Mouse (Mus musculus) heart, adult 11 months (tissue): Measurements from ENCODE around the gene Tmbim4.

Experiments
- DNase-seq: peaks from one replicate; pipeline ENCODE4 v3.0.0; 2022

Gene Tmbim4

DNA sequence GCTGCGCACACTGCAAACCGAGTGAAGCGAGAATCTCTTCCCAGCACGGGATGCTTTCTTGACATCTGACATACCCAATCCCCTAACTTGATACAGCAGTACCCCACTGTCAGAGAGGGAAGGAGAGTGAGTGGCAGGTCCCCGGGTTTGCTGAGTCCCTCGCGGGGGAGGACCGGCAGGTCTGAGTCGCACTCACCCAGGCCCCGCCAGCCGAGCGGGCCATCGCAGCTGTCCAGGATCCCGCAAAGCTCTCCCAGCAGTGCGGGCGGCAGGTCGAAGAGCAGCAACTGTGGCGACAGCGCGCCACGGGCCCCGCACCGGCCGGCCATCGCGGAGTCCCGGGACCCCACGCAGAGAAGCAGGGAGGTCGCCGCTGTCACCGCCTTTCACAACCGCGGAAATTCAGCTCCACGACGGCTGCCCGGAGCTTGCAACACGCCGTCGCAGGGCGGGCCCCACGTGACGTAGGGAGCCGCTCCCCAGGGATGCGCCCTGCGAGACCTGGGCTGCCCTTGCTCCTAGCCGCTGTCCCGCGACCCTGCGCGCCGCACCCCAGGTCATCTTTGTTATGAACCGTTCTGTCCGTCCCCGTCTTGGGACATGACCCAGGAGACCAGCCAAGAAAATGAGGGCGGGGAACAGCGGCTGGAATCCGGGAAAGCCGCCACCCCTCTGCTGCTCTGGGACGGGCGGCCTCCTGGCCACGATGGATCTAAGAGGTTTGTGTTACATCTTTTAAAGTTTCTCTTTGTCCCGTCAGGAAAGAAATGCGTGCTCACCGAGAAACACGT, at the start of gene Tmbim4:
Gene Tmbim4 (plus strand): TSS at position 460 of the 791 bp plus-strand sequence.
- DNase-seq = peak; percentile 99

DNA sequence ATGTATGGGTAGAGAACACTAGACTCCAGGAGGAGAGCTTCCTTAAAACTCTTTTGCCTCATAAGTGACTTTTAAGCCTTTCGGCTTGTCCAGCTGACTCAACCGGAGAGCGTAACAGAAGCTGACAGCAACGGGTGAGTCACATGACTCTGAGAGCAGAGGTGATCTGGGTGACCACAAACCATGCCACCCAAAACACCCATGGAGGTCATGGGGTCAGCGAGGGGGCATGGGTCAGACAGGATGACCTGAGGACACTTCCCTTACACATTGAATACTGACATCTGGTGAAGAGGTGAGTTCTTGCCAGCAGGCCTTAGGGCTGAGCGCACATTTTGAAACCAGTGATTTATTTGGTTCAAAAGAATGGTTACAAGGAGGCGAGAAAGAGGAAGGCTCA, 49.7 kb upstream of the Tmbim4 start:
- no peak for DNase-seq

DNA sequence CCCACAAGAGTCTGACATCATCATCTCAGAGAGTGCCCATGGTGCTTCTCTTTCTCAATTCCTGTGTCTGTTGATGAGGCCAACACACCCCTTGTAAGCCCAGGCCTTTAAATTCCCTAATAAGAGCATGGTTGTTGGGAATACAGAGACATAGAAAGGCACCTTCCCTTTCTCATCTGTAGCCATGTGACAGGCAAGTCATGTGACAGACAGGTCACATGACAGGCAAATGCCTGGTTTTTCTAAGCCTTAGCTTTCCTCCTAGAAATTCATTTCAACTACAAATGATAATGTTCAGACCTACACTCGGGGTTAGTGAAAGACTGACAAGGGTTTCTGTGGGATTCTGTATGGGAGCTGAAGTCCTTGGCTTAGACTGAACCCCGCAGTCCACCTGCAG, 47.5 kb upstream of the Tmbim4 start:
- DNase-seq = no peak

DNA sequence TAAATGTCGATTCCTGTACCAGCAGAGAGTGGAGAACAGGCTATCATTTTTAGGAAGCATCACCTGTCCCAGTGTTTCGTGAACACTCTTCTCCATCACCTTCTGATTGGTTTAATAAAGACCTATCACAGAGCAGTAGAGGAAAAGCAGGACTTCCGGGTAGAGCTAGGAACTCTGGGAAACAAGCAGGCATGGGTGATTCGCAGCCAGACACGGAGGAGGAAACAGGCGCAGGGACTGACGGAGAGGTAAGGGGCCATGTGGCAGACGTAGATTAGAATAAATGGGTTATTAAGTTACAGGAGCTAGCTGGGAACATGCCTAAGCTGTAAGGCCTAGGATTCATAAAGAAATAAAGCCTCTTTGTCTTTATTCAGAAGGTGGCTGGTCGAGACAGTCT, 40.9 kb upstream of the Tmbim4 start:
- DNase-seq = no peak

DNA sequence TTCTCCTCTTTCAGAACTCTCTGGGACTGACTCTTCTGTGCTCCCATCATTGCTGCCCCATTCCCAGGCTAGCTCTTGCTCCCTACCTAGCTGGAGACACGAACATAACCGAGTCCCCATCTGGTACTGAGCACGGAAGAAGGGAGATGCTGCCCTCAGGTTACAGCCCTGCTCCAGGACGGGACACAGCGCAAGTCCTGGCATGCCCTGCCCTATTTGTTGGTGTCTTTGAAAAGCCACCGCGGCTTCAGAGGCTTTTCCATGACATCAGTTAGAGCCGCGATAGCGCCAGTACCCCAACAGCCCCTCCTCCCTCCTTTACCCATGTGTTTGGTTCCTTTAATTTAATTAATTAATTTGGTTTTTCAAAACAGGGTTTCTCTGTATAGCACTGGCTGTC, 38.5 kb upstream of the Tmbim4 start:
- DNase-seq = peak; percentile 66

DNA sequence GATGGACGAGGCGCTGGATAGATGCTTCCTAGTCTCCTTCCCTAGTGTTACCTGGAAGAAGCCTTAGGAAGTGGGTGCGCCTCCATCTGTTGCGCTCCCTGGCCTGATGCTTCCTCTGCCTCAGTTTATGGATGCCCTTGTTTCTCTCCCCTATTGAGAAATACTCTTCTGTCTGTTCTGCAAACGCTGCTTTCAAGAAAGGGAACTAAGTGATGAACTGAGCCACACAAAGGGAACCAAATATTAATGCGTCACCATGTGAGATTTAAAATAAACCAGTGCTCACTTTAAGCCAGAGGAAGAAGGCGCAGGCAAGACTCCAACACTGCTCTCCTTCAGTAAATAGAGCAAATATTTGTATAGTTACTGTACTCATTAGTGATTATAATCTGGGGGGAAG, 37.9 kb upstream of the Tmbim4 start:
- peak; percentile 92 for DNase-seq

DNA sequence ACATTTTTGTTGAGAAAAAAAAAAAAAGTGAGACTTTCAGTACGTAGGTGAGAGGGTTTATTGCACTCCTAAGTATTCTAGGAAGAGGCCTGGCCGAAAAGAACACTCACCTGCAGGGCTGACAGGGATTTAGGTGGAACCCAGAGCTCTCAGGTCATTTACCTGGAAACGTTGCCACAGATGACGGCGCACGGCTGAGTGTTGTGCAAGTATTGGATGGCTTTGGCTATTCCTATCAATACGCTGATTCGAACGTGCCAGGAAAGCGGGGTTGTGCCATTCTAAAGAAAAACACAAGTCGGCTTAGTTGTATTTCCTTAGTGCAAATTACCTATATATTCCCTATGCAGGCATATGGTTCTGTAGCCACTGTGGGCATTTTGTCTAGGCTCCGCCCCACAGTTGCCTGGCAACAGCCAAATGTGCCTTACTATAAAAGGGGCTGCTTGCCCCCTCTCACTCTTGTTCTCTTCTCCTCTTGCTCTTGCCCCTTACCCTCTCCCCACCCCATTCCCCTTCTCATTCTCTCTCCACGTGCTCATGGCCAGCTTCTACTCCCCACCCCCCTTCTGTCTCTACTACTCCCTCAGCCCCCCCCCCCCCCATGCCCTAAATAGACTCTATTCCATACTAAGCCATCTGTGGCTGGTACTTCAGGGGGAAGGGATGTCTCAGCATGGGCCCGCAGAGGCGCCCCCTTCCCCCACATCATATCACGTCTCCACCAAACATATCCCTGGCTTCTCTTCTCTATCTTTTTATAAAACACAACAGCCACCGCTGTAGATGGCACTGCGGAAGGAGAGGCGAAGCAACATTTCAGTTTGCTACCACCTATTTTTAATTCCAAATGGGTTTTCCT, 36.2 kb upstream of the Tmbim4 start:
- peak; percentile 78 for DNase-seq

DNA sequence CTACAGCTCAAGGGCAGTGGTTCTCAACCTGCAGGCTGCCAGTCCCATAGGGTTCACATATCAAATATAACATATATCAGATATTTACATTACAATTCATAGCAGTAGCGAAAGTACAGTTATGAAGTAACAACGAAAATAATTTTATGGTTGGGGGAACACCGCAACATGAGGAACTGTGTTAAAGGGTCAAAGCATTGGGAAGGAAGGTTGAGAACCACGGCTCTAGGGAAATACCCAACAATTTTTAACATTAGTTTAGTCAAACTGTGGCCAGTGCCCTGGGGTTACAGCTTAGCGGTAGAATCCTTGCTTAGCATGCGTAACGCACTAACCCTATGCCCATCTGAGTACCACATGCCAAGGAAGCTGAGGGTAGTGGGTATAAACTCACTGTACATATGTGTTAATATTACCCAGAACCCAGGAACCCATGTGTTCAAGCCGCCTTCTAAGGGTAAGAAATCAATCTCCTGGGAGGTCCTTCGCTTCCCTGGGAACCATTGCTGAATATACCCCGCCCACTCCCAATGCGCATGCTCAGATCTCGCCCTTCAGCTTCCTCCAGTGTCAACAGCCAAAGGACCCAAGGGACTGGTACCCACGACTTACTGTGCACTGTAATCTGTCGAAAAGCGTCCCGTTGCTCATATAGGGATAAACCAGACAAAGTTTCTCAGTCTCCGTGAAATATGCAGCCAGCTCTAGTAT, 35.4 kb upstream of the Tmbim4 start:
- DNase-seq = peak; percentile 62

DNA sequence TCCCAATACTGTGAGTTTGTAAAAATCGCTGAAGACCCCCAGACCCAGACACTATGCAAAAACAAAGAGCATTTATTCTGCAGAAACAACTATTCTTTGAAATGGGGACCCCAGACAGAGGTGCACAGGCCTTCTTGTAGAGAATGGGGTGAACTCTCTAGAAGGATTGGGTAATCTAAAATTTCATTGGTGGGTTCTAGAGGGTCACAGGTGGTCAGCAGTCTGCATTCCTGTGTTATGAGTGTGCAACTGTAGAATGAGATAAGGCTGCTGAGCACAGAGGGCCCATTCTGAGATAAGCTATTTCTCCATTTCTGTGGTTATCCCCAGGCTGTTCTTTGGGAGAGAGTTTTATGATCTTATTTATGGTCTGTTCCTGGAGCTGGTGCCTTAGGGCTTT, 33.3 kb upstream of the Tmbim4 start:
- DNase-seq = peak; percentile 35

DNA sequence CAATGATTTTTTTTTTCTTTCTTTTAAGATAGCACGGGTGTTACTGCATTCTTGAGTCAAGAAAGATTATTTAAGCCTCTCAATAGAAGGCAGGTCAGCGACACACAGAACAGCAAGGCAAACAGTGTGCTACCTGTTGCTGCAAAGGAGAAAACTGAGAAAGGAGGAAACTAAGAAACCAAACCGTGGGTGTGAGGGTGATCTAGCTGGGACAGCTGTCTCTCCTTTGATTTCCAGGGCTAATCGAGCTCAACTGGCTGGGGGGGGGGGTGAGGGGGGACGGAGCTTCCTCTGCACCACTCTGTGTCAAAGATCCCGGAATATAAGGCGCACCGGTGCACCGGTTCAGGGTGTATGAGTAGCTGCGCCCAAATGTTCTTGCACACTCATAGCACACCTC, 32.3 kb upstream of the Tmbim4 start:
- peak; percentile 23 for DNase-seq

DNA sequence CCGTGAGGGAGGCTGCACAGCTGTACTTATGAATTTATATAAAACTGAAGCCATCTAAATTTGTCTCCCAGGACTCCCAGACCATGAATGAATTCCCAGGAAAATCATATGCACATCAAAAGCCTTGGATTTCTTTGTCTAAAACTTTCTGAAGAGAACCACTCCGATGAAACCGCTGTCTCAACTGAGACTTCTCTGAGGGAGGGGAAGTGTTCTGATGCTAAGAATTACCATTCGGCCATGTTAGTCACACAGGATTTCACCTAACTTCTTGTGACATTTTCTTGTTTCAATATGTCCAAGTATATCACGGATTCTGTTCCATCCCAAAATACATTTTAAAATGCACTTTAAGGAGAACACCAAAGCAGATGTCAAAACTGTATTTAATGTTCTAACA, 31.5 kb upstream of the Tmbim4 start:
- DNase-seq = peak; percentile 16

DNA sequence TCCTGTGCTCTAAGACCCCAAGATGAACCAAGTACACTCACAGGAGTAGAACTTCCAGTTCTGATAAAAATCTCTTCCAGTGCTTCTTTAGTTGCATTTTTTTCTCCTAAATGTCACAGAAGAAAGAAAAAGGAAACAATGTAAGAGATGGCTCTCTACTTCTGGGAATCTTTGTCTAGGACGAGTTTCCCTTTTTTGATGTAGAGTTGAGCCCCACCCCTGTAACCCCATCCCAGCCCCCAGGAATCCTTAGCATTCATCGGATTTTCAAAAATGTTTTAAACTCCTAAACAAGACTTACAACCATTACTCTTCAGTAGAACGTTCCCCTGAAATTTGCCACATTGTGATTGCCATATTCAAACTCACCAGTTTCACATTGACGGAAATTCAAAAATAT, 31.1 kb upstream of the Tmbim4 start:
- DNase-seq = no peak

DNA sequence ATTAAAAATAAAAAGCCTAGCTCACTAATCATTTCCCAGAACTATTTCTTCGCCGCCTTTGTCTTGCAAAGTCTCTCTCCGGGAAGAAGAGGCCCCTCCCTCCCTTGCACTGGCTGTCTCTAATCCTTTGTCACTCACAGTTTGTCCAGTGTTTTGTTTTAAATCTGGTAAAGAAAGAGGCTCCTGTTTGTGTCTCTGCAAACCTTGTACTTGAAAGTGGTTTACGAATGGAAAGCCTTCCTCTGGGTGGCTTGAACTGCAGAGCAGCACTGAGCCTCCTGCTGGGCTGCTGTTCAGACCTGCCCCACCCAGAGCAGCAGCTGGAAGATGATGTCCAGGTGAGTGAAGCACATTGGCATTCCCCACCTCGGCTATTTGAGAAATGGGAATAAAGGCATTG, 30.1 kb upstream of the Tmbim4 start:
- peak; percentile 22 for DNase-seq

DNA sequence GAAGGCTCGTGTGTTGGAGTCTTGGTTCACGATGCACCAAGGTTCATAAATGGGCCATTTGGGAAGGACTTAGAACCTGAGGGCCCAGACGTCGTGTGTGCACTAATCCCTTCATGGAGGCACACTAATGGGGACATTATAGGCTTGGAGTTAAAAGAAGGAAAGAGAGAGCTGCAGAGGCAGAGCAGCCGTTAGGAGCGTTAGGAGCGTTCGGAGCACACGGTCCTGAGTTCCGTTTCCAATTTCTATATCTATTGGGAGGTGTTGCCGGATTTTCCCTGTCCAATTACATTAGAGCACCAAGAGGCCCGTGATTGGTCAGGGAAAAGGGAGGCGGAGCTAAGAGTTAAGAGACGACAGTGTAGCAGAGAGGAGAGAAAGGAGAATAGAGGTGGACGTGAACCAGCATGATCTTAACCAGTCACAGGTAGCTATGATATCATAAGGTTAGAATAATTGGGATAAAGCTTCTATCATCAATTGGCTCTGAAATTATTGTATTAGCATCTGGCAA, 27.1 kb upstream of the Tmbim4 start:
- peak; percentile 37 for DNase-seq

DNA sequence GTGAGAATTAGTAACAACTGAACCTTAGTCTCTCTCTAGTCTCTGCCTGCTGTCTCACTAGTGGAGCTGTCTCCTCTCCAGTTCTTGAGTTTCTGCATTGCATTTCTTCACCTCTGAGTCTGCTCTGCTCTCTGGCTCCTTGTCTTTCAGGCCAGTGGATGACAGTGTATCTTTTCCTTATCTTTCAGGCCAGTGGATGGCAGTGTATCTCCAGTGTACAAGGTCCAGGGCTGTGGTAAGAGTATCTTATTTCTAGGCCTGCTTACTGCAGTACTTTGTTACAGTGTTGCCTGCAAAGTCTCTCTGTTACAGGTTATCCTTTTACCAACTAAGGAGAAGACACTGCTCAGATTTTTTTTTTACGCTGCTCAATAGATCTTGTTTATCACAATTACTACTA, 18.5 kb upstream of the Tmbim4 start:
- DNase-seq = peak; percentile 64

DNA sequence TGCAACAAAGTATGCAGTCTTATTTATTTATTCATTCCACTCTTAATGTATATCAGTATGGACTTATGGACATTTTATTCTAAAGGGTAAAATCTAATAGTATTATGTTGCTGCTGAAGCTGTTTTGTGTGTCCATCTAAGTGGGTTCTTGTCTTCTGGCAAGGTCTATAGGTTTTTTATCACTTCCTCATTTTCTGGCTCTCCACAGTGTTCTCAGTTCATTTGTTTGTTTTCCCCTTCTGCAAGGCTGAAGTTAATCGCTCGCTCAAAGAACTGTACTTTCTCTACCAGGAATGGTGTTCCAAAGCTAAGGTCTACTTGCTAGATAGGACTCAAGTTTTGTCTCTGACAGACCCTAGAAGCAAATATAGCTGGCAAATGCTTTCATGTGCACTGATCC, 18.0 kb upstream of the Tmbim4 start:
- peak; percentile 14 for DNase-seq

DNA sequence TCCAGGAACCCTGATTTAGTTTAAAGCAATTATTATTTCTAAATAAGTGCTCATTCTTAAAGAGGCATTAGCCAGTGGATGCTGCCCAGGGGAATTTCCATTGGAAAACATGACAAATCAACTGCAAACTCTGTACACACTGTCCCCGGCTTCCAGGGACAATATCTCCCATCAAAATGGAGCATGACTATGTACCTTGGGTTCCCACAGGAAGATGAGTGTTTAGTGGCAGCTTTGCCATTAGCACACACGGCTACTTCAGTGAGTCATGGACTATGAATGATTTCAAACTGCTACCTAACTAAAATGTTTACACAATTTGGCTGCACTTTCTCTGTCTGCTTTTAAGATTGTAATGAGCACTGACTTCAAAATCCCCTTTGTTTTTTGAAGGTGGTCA, 12.9 kb upstream of the Tmbim4 start:
- peak; percentile 84 for DNase-seq

DNA sequence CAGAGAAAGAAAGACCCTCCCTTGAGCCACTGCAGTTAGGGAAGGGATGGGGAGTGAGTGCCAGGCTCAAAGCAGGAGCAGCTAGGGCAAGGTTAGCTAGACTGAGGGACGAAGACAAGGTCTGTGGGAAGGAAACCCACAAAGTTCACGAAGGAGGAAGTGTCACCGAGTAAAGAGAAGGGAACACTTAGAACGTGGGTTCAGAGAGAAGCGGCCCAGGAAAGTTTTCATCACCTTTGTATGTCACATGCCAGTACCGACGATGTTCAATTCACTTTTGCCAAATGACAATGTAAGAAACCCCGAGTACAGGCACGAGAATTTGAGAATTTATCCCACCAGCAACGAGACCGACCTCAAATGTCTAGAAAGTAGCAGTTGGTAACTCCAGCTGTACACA, 12.1 kb upstream of the Tmbim4 start:
- peak; percentile 64 for DNase-seq

DNA sequence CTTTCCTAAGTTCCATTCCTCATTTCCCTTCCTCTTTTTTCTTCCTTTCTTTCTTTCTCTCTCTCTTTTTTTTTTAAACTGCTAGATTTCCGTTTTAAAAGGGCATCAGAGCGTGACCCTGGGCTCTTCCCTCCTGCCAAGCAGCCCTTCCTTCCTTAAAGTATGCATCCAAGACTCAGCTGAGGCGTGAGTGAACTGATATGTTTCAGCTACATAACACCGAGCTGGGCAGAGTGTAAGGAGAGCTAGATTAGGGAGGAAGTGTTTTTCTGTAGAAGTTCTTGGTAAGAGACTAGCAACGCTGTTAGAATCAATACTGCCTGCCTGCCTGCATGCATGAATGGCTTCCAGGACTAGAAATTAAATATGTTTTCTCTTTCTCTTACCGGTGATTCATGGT, 11.6 kb upstream of the Tmbim4 start:
- DNase-seq = peak; percentile 87

DNA sequence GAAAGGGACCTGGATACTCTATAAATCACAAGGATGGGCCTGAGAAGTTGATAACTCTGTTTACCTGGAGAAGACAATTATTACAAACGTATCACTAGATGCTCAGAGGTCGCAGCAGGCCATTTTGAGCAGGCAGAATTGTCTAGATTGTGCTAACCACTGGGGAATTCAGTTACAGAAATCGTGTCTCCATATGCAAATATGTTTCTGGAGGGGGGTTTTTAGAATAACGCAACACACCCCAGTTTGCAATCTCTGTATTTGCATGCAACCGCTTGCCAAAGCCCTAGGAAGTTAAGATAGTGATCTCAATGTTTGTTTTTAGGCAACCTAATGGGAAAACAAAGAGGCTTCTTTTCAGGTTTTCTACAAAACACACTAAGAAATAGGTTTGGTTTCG, 10.2 kb upstream of the Tmbim4 start:
- DNase-seq = peak; percentile 64

DNA sequence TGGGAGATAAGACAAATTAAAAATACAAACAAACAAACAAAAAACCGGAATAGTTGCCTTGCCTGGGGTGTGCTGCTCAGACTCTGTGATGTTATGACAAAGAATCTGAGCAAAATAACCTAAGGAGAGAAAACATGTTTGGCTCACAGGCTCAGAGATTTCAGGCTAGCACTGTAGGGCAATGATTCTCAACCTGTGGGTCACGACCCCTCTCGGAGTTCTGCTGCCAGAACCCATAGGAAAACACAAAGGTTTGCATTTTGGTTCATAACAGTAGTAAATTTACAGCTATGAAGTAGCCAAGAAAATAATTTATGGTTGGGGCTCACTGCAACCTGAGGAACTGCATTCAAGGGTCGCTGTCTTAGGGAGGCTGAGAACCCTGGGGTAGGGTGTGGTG, 9.1 kb upstream of the Tmbim4 start:
- peak; percentile 48 for DNase-seq

DNA sequence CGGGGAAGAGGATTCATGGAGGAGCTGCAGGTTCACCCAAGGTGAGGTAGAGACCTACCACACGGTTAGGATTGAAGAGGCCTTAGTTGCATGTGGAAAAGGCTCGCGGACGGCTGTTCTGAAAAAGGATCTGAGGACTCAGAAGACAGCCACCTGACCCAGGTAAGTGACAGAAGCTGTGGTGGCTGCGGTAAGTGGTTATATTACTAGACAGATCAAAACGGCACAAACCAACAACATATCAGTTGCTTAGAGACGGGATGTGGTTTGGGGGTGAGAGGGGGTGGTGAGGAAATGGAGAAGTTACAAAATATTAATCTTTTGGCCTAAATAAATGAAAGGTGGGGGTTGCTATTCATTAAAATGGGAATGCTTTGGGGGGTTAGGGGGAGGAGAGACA, 8.1 kb upstream of the Tmbim4 start:
- DNase-seq = peak; percentile 81
